Mouse (Mus musculus): ENCODE results near the gene Gramd1a.

Gene Gramd1a

GRCm38 (mm10) chr7:31155296-31156033, at the start of gene Gramd1a:
Gene Gramd1a (minus strand): TSS chr7:31155896.
- no peak for DNase-seq (ENCODE audit: low read depth)

- DNase-seq (ENCODE audit: low read depth), result no peak
Observed at GRCm38 (mm10) chr7:31195591-31196307, 40.1 kb upstream of the Gramd1a start.

- no peak for DNase-seq (ENCODE audit: low read depth)
Observed at GRCm38 (mm10) chr7:31184711-31185110, 29.0 kb upstream of the Gramd1a start.

DNA sequence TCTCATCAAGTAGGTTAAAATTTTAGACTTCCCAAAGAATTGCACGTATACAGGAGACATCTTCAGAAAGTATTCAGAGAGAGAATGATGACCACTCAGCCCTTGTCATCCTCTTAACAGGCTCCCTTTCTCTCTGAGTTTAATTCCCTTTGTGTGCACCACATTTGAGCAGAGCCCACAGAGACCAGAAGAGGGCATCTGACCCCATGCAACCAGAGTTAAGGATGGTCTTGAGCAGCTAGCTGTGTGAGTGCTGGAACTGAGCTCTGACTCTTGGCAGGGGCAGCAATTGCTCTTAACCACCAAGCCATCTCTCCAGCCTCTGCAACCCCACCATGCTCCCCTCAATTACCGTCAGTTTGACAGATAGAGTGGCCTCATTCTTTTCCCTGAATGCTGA, 27.2 kb upstream of the Gramd1a start:
- DNase-seq (ENCODE audit: low read depth), result no peak

DNA sequence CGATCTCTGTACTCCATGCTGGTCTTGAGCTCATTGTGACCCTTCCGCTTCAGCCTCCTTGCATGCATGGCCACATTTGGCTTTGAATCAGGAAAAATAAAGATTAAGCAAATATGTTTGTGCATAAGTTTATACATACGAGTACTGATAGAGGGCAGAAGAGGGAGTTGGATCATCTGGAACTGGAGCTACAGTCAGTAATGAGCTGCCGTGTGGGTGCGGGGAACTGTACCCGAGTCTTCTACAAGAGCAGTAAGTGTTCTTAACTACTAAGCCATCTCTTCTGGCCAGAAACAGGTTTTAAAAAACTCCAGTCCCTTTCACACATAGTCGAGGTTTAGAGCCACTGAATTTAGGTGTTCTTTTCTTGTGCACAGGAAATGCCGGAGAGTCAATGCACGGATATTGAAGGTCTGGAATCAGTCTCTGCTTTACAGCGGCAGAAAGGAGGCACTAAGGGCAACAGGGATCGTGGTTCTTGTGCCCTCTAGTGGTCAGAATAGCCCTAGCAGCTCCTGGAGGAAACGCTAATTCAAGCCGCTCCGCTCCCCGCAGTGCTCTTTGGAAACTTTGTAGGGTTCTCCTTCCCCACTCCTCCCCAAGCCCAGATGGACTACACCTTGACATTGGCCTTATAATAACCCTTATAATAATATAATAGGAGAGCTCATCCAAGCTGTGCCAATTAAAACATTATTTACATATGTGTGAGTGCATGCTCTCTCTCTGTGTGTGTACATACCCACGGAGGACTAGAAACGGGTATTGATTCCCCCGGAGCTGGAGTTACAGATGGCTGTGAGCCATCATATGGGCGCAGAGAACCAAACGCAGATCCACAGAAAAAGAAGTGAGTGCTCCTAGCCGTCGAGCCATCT, 21.4 kb upstream of the Gramd1a start:
- DNase-seq (ENCODE audit: low read depth), result peak; percentile 47

- DNase-seq (ENCODE audit: low read depth), result no peak
Observed at GRCm38 (mm10) chr7:31175096-31175495, 19.4 kb upstream of the Gramd1a start.

DNA sequence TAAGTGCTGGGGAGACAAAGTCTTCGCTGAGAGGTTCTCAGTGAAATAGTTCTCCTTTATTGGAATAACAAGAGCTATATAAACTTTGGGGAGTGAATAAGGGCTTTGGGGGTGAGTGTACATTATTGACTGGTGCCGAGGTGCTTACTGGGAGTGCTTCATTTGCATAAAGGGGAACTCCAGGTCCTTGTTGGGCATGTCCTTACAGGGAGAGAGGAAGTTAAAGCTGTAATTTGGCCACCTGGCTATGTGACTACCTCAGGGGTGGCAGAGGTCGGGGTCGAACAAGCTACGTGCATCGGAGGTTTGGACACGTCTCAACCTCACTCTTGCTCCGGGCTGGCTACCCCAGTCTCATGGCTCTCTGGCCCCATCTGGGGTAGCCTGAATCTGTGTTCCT, 18.8 kb upstream of the Gramd1a start:
- no peak for DNase-seq (ENCODE audit: low read depth)

GRCm38 (mm10) chr7:31172238-31172637, 16.5 kb upstream of the Gramd1a start:
- DNase-seq (ENCODE audit: low read depth), result no peak

DNA sequence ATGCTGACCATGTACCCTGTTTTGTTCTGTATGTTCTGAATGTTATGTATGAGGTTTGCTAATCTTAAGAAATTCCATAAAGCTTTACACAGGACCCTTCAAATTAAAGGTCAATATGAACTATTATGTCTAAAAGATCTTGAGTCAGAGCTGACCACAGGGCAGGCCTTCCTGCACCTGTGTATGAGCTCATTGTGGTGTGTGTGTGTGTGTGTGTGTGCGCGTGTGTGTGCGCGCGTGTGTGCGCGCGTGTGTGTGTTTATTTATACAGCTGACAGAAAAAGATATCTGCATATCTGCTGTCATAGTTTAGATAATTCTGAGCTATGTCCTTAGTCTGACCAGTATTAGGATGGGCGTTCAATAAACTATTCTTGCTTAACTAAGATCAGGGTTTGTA, 14.8 kb upstream of the Gramd1a start:
- DNase-seq (ENCODE audit: low read depth), result no peak

DNA sequence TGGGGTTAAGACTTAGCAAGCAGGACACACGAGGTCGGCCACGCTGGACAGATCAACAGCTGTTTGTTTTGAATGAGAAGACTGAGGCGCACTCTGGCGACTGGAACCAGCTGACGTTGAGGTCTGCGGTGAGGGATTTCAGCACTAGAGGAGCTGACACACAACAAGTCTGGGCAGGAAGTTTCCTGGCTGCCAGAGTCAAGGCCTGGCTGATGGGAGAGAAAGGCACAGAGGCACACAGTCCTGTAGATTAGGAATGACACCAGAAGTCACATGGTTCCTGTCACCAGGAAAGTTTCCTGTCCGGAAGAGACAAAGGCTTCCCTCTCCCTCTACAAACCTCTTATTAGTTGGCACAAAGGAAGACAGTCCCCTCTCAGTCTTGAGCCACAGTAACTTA, 12.7 kb upstream of the Gramd1a start:
- DNase-seq (ENCODE audit: low read depth), result peak; percentile 33

DNA sequence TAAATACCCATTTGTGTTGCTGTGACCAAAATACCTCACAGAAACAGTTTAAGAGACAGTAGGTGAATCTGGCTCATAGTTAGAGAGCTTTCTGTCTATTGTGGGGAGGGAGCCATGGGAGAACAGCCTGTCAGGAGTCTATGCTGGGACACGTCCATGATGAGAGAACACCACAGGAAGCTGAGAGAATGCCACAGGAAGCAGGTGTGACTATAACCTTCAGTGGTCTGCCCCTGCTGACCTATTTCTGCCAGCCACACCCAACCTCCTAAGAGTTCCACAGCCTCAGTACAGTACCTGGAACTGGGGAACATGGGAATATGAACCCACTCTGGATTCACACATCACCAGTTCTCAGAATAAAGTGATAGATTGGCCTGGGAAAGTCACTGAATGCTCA, 9.1 kb upstream of the Gramd1a start:
- no peak for DNase-seq (ENCODE audit: low read depth)

- DNase-seq (ENCODE audit: low read depth), result no peak
Observed at GRCm38 (mm10) chr7:31163666-31164577, 8.2 kb upstream of the Gramd1a start.

GRCm38 (mm10) chr7:31162324-31162723, 6.6 kb upstream of the Gramd1a start:
- no peak for DNase-seq (ENCODE audit: low read depth)

DNA sequence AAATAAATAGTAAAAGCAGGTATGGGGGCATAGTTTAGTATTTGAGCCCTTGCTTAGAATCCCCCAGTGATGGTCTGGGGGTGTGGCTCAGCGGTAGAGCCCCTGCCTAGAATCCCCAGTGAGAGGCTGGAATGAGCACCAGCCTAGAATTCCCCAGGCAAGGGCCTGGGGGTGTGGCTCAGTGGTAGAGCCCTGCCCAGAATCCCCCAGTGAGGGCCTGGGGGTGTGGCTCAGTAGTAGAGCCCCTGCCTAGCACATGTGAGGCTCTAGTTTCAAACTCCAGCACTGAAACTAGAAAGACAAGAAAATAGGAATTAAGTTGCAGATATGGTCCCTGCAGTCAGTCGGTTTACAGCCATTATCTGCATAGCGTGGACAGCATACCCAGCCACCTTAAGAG, 6.1 kb upstream of the Gramd1a start:
- no peak for DNase-seq (ENCODE audit: low read depth)

- DNase-seq (ENCODE audit: low read depth), result no peak
Observed at GRCm38 (mm10) chr7:31161246-31161645, 5.5 kb upstream of the Gramd1a start.

- DNase-seq (ENCODE audit: low read depth), result peak; percentile 28
Observed at GRCm38 (mm10) chr7:31160763-31161162, 5.1 kb upstream of the Gramd1a start.

DNA sequence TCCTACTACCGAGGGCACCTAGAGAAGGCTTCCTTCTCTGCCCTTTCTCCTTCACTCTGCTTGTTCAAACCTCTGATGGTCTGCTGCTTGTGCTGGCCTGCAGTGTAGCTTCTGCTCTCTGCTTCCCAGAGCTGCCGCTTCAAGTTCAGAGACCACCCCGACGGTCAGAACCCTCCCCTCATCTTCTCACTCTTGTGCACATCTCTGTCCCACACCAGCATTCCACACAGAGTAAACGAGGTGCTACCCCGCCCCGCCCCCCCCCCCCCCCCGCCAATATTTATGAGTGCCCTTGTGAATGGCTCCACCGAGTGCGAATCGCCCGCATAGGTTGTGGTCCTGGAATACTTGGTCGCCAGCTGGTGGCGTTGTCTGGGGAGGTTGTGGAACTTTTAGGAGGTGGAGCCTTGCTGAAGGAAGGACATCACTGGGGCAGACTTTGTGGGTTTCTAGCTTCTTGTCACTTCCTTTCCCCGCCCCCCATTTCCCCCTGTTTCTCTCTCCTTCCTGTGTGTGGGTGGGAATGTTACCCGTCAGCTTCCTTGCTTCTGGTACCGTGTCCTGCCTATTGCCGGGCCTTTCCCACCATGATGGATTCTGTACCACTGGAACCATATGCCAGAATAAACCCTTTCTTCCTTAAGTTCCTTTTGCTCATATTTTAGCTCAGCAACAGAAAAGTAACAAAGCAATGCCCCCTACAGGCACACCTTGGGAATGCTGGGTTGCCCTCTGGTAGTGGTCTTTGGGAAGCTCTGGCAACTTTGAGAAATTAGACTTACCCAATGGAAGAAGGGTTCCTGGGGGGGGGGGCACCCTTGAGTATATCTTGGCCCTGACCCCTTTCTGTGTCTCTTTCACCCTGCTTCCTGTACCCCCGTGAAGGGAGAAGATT, 585 bp upstream of the Gramd1a start:
- DNase-seq (ENCODE audit: low read depth), result no peak

DNA sequence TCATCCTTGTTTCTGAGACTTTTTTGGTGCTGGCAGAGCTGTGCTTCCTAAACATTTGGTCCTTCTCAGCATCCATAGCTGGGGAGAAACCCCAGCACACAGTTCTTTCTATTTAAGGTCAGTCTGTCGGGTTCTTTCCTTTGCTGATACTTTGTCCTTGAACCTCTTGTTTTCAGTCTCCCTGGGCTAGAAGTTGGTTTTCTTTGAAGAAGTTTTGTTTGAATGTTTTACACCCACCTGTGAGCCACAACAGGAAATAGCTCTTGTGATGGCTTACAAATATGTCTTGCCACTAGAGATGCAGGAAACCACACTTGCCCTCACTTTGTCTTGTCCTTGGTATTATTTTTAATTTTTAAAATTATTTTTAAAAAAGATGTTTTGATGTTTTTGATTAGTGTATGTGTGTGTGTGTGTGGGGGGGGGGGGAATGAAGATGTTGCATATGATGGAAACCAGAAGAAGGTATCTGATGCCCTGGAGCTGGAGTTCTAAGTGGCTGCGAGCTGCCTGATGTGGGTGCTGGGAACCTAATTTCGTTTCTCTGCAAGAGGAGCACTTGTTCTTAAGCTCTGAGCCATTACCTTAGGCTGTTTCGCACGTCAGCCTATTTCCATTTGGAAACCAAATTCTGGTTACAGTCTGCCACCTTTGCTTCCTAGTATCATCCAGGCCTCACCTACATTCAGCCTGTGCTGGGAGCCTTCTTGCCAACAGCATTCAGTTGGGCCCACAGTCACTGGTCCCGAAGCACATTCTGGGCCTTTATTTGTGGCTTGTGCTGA, 2.0 kb downstream of the Gramd1a start:
- DNase-seq (ENCODE audit: low read depth), result no peak

All from fibroblast of lung, adult 2 months (primary cell).